Mouse (Mus musculus) heart, adult 8-10 months (tissue): ENCODE measurements around the gene Tnfrsf25. TPM values are rescaled to one million over a fixed set of nuclear protein-coding genes. Genes with fewer than 3 reads are reported as not detected.

ENCODE experiments used
- DNase-seq: peaks from one replicate; pipeline ENCODE4 v3.0.0; 2022; ENCODE audit warnings: low spot score
- total RNA-seq, 4 experiments: library from RNA; stranded (reverse); gene quantifications; 2 replicates each; pipeline ENCODE4 v1.2.4; 2022

Gene Tnfrsf25
- total RNA-seq, 4 experiments from 2014 or later, result 1.1 to 3.2 (median 1.8) TPM

GRCm38 (mm10) chr4:152141521-152142135 is 25.9 kb downstream of the Tnfrsf25 start:
- no peak for DNase-seq

GRCm38 (mm10) chr4:152143632-152144031 is 27.9 kb downstream of the Tnfrsf25 start:
- DNase-seq, result no peak

DNA sequence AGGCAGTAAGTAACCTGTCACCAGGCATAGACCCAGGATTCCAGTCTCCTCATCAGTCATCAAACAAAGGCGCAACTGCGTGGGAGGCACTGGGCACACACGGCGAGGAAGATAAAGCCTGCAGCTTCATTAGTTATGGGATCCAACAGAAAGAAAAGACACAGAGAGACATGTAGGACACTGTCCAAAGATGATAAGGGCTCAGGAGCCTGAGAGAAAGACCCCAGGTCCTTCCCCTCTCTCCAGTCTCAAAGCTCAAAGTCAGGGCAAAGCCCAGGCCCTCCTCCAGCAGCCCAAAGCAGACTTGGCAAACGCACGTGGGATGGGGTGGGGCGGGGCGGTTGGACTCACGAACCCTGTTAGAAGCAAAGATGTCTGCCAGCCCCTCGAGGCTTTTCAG is 29.7 kb downstream of the Tnfrsf25 start:
- no peak for DNase-seq

- DNase-seq, result no peak
Measured at GRCm38 (mm10) chr4:152146033-152146827, 30.5 kb downstream of the Tnfrsf25 start.

DNA sequence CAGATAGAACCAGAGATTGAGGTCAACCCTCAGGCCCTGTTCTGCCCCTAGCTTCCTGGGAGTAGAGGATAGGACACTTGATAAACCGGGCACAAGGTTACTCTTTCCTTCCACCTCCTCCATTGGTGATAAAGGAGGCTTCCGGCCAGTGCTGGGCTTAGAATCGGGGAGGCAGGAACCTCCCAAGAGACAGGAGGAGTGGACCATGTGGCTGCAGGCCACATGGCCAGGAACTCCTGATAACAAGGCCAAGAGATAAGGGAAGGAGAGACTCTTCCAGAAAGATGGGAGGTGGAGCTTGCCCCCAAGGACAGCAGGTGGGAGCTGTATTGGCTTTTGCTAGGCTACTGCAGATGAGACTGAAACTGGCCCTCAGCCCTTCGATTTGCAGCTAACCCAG is 34.8 kb downstream of the Tnfrsf25 start:
- DNase-seq, result no peak

DNA sequence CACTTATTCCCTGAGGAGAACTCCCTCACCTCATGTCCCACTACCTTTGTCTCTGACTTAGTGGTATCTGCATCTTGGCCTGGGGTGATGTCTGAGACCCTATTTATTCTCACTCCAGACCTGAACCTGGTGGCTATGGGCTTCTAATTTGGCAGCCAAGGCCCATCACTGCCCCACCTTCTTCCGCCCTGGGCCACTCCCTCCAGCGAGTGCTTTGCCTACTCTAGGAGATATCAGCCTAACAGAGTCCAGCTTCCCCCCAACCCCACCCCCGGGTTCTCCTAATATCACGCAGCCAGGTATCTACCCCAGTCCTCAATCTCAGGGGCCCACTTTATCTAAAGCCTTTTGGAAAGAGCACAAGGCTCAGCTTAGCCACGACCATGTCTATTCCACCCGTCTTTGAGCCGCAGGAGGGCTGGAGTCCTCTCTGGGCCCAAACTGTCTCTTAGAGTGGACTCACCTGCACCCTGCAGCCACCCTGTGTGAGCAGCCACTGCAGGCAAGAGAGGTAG is 35.8 kb downstream of the Tnfrsf25 start:
- no peak for DNase-seq

DNA sequence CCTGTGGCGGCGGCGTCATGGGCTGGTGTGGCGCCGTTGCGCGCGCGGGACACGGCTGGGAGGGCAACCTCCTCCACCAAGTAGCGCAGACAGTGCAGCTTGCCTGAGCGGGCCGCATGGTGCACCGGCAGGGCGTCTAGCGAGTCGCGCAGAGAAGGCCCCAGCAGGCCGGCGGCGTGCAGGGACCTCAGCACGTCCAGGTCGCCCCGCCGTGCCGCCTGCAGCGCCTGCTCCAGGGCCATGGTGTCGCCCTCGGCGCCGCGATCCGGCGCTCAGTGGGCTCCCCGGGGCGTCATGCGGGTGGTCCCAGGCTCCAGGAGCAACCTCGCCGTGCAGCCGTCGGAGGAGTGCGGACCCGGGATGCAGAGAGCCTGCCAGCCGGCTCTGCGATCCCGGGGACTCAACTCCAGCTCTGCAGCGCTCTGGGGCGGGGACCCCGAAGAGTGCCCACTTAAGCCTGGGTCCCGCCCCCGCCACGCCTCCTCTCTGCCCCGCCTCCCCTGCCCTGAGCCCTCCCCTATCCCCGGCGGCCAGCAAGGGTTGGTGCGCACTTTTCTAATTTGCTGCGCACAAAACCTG is 36.3 kb downstream of the Tnfrsf25 start, which contains the start of gene Espn:
Espn (minus strand) TSS at position 406 of the 579 bp plus-strand sequence.
- DNase-seq, result no peak

- DNase-seq, result peak; percentile 77
Measured at GRCm38 (mm10) chr4:152153771-152154177, 38.0 kb downstream of the Tnfrsf25 start.

GRCm38 (mm10) chr4:152155019-152155418 is 39.3 kb downstream of the Tnfrsf25 start:
- no peak for DNase-seq

GRCm38 (mm10) chr4:152157779-152158584 is 42.2 kb downstream of the Tnfrsf25 start:
- DNase-seq, result no peak

GRCm38 (mm10) chr4:152158585-152159284 is 43.0 kb downstream of the Tnfrsf25 start, which contains the start of gene Hes2:
Gene Hes2 (plus strand): TSS chr4:152158867.
- DNase-seq, result no peak

- no peak for DNase-seq
Measured at GRCm38 (mm10) chr4:152159285-152159678, 43.5 kb downstream of the Tnfrsf25 start.

- DNase-seq, result no peak
Measured at GRCm38 (mm10) chr4:152160748-152161147, 45.0 kb downstream of the Tnfrsf25 start.

GRCm38 (mm10) chr4:152161601-152162000 is 45.9 kb downstream of the Tnfrsf25 start:
- DNase-seq, result no peak

DNA sequence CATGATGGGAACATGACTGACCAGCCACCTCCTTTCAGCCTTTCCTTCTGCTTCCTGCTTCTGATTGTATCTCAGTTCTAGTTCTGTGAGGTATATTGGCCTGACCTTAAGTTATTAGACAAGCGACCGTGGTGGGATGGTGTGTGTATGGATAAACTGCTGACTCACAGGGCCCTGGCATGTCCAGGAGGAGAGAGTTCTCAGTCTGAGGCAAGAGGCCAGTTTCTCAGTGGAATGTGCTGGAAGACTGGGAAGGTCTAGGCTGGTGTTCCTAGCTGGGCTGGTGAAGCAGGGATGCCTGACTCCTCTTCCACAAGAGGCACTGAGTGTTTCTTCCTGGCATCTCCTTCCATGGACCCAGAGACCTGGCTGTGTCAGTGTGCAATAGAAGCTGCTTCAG is 47.0 kb downstream of the Tnfrsf25 start:
- DNase-seq, result no peak

- peak; percentile 70 for DNase-seq
Measured at GRCm38 (mm10) chr4:152165036-152165931, 49.5 kb downstream of the Tnfrsf25 start.

GRCm38 (mm10) chr4:152168052-152168451 is 52.3 kb downstream of the Tnfrsf25 start:
- DNase-seq, result no peak

GRCm38 (mm10) chr4:152169103-152169502 is 53.4 kb downstream of the Tnfrsf25 start:
- DNase-seq, result no peak
